Mouse (Mus musculus) spleen, postnatal 36 days (tissue): ENCODE results near the gene Cd44.

Experiments used
- DNase-seq, 2 experiments: peaks; one replicate each; pipeline ENCODE4 v3.0.0; 2022; ENCODE audit warnings: low spot score in 2 of 2, mixed read lengths in 1 of 2

The Cd44 gene

DNA sequence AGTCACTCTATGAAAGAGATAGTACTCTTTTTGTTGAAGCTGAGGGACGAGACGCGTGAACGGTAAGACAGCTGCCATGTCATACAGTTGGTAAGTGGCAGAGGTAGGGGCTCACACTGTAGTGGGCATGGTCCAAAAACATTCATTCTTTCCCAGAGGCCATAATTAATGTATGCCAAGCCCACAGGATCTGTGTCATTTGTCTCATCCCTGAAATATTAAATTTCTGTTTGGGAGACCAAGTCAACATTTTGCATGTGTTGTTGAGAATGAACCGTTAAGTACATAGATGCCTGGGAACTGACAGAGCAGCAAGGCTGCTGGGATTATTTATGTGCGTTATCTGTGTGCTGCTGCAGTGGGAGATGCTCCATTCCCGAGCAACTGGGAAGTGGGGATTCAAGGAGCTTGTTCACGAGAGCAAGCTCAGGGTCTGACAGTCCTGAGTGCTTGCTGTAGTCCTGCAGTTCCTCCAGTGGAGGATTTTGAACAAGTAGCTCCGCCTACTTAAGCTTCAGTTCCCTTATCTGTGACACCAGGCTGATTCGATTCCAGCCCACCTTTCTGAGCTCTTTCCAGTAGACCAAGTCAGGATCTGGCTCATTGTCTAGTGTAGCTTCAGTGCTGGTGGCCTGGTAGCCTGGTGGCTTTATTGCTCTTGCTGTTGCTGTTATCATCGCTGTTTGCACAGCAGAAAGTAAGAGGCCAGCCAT is 12.5 kb upstream of the Cd44 start:
- peak; percentile 38 to 42 for DNase-seq

DNA sequence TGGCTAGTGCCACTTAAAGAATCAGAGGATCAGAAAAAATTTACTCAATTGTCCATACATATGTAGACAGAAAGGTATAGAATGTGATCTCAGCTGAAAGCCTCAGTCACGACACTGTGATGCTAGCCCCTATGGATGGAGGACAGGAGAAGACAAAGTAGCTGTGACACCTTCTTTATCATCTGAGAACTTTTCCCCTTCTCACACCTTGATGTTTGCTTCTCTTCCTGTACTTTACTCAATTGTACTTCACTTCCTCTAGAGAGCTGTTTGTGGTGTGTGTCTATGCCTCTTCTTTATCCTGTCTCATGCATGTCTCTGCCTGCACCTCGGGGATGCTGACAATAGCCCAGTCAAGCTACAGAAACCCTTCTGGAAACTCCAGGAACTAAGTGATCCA is 11.5 kb upstream of the Cd44 start:
- no peak for DNase-seq

DNA sequence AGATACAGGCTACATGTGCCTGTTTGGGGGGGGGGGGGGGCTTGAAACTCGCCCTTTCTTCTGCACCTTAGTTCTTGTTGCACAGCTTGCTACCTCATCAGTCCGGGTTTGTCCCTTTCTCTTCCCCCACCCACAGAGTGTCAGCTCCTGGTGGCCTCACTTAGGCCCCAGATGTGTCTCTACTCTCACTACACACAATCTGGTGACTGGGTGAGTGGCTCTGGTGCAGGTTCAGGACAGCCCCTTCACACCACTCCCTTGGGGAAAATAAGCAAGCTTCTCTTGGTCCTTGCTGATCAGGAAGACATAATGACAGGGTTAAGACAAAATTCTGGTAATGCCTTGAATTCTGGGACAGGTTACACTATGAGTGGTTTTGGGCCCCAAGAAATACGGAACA is 11.0 kb upstream of the Cd44 start:
- peak in 1 of 2 experiments; percentile 20 for DNase-seq

DNA sequence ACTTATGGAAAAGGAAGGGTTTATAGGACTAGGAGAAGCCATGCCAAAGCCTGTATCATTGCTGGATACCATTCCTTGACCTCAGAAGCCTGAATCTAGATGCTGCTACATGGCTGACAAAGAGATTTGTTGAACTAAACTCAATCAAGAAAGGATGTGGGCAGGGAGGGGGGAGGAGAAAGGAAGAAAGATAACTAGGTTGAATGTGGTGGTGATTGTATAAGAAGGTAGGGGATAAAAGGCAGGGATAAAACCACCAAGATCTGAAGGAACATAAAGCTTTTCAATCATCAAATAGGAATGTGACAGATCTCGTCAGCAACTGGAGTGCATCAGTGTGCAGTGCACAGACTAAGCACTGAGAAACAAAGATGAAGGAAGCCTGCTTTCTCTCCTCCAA is 7.9 kb upstream of the Cd44 start:
- no peak for DNase-seq

DNA sequence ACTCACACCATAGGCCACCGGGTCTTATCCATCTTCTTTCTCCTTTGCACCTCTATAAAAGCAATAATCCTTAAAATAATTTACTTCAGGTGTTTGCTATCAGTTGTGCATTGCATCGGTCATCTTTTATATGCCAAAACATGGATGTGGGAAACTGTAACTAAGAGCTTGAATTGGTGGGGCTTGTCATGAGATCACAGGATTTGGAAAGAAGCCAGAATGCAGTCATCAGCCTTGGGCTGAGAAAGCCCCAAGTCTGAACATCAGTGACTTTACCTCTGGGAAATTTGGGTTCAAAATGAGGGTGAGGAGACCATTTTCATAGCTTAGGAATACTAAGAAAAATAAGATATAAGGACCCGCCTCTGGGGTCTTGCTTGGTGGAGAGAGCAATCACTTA is 4.1 kb upstream of the Cd44 start:
- DNase-seq, result no peak

DNA sequence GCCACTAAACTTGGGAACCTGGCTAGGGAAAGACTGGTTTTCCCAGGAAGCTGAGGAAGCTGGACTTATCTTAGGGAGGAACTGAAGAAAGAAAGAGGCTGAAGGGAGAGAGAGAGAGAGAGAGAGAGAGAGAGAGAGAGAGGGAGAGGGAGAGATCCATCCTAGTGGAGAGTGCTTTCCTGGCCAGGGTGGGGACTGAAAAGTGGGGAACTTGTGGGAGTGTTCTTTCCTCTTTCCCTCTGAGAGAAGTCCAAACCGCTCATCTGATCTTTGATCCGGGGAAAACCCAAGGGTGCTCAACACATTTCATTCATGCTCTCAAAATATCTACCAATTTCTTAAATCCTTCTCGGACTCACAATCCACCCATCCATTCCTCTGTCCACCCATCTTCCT is 361 bp upstream of the Cd44 start:
- no peak for DNase-seq

DNA sequence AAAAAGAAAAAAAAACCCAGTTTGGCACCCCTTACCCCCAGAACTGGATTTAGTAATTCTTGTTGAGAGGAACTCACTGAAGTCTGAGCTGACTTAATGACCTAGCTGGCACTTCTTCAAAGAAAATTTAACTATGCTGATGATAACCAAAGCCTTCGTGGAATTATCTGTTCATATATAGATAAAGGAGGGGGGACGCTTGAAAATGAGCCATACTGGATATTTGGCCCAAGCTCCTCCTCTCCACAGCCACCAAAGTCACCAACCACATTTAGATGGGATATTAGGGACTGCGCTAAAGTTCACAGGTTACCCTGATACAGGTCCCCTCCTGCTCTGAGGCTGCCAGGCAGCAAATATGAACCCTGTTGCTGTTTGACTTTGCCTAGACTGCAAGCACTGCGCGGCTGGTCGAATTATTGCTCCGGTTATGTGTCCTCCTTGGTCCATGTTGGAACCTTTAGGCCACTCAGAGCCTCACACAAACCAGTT is 1.2 kb downstream of the Cd44 start:
- no peak for DNase-seq

DNA sequence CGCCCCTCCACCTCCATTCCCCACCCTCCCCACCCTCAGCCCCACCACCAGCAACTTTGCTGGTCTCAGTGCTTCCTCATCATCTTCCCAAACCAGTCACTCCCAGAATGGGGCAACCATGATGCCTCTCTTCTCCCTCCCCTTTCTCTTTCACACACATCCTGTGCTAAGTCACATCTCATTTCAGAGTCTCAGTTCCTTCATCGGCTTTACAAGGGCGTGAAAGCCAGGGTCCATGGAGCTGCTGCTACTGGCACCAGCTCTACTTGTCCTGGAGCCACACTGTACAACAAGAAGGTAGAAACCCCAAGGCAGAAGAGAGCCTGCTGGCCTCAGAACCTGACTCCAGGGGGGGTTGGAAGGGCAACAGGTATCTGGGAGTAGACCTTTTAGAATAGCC is 2.2 kb downstream of the Cd44 start:
- DNase-seq, result peak; percentile 51 to 61

DNA sequence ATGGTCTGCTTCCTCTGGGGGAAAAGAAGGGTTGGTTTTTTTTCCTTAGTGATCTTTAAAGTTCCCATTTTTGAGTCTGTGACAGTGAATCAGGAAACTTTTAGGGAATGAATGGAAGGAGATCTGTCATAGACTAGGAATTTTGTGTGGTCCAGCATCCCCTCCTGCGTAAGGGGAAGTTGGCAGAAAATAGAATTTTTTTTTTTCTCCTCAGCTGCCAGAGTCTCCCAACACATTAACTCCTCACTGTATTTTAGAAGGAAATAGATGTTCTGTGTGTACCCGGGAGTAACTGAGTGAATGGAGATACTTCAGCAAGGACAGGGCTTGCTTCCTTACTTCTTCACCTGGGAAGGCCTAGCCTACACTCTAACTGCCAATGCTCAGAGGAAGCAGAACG is 2.9 kb downstream of the Cd44 start:
- no peak for DNase-seq

DNA sequence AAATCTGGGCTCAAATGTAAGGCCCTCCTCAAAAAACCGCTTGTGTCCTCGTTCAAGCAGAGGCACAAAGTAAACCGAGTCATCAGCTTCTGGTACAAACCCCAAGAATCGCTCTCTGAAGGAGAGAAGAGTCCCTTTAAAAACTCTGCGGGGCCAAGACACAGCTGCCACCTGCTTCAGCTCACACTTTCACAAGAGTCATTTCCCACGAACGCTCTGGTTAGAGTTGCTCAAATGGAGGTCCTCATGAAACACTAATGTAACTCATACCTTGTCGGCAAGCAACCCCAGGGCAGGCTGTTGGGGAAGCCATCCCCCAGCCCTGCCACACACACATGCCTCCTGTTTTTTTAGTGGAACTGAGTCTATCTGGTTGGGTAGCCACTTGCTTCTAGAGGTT is 5.3 kb downstream of the Cd44 start:
- no peak for DNase-seq

DNA sequence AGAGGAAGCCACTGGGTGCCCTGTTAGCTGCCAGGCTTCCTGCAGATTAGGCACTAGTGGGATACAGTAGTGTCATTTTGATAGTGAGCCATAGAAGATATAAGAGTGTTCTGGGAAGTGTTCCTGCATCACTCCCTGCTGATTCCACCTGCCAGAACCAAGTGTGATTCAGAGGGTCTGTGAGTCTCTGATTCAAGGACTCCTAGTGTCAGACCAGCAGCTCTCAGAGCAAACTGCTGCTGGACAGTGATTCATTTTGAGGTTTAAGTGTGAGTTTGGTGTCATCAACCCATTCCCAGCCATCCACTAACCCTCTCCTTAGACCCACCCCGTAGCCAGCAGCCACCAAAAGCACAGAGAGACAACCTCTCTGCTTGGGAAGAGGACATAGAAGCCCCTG is 6.3 kb downstream of the Cd44 start:
- no peak for DNase-seq

DNA sequence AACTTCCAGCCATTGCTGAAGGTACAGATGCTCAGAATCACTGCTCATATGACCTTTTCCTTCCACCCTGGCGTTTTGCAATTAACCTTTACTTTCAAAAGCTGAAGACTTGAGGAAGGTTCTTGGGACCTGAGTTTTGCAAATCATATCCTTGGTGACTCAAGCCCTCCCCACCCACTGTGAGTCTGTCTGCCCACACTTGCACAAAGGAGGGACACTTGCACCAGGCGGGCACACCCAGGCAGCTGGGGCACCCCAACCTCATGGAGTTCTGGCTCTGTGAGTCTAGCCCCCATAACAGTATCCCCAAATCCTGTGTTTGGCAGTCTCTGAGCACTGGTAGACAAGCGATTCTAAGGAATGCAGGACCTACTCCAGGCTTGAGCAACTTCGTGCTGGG is 6.7 kb downstream of the Cd44 start:
- DNase-seq, result no peak

DNA sequence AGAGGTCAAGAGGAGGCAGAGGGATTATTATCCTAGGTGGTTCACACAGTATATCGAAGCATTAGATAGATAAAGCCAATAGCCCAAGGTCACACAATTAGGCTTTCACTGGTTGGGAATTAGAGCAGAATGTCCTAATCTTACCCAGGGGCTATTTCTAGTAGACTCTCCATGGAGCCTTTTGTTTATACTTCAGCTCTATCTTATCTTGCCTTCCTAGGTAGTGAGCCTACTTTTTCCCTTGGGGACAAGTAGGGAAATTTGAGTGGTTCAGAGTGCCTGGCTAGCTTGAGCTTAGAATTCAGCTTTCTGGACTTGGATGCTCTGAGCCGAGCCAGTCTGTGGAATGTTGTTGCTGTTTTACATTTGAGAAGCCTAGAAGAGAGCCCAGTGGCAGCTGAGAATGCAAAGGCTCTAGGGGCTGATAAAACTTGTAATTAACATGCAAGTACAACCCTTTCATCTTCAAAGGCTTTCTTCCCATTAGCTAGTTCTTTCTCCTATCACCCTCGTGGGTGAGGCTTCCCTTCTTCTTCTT is 12.7 kb downstream of the Cd44 start:
- DNase-seq, result no peak

DNA sequence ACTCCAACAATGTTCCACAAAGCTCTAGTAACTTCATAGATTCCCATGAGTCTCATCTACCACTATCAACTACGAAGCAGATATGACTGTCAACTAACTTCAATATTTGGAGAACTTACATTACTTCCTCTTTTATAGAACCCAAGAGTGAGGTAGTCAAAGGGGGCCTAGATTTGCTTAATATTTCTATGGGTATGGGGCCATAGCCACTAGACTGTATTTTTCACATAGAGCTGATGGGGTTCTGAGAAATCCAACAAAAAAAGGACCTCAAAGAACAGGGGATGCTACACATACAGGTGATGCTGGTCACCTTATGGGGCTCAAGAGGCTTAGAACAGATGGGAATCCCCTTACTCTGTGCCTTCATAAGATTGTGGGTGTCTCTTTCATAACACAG is 14.3 kb downstream of the Cd44 start:
- DNase-seq, result no peak

DNA sequence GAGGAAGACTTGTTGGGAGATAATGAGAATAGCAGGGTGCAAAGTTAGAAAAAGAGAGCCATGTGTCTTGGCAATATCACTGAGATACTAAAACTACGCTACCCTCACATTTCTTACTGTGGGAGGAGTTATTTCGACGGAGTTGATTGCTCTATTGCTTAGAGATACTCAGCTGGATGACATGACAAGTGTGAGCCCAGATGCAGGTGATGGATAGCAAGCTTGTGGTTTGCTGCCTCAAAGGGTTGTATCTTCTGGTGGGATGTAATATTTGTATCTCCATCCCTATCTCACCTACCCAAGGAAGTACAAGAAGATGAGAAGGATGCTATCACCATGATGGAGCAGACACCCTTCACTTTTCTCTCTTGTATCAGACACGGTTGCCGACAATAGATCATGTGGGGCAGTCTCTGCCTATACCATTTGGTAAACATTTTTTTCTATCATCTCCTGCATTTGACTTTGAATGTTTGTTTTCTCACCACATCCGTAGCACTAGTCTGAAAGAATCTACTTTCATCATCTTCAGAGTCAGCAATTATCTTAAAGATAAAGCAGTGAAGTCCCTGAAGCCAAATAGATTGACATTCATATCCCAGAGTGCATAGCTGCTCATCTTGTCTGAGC is 15.0 kb downstream of the Cd44 start:
- no peak for DNase-seq

DNA sequence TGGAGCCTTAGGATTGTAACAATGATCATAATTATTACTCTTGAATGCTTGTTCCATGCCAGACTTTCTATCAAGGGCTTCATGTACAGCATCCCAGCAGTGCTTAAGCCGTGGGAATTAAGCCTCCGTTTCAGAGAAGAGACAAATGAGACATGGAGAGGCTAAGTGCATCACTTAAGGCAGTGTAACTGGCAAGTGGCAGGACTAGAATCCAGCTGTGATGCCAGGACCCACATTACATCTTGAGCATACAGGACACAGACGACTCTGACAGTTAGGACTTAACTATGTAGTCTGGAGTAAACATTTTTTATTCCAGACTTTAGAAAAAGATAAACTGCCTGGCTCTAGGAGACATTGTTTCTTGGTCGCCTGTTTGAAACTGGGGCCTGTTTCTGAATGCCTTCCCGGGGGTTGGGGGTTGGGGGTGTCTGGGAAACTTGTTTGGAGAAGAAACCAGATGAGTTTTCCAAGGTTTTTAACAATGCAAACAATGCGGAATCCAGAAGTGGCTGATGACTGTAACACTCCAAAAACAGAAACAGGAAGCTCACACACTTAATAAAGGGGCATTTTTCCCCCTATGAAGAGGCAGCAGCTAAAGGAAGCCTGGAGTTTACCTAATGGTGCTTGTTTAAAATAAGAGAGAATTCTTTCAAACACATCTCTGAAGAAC is 18.7 kb downstream of the Cd44 start:
- no peak for DNase-seq

DNA sequence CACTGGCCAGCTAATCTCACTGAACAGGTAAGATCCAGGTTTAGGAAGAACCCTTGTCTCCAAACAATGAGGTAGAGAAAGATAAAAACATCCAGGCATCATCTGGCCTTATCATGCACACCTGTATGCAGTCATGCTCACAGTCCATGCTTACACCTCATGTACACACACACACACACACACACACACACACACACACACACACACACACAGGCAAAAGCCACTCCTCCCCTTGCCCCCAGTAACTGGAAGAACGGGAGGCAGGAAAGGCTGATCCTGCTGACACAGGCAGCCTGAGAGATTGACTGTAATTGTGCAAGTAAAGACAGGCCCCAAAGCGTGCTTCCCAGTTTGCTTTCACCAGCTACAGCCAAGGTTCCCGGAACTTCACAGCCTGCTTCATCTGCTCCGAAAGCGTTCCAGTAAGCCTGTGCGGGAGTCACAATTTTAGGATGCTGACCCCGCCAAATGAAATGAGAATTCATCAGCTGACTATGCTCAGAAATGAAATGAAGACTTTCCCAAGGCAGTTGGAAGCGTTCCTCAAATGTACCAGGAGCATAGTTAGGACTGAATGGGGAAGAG is 19.4 kb downstream of the Cd44 start:
- DNase-seq, result no peak

DNA sequence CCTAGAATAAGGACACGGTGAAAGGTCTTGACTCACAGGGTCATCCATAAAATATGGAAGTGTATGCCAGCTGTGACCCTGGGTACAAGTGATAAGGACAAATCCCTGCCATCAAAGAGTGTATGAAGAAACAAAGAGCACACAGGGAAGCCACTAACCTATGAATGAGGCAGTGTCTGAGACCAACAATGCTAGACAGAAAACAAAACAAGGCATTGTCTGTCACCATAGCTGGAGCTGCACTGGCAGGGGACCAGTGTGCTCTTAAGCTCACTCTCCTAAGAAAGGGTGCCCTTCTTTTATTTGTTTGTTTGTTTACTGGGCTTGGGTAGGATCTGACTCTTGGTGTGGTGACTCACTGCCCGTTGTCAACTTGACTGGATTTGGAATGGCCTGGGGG is 23.0 kb downstream of the Cd44 start:
- DNase-seq, result no peak

DNA sequence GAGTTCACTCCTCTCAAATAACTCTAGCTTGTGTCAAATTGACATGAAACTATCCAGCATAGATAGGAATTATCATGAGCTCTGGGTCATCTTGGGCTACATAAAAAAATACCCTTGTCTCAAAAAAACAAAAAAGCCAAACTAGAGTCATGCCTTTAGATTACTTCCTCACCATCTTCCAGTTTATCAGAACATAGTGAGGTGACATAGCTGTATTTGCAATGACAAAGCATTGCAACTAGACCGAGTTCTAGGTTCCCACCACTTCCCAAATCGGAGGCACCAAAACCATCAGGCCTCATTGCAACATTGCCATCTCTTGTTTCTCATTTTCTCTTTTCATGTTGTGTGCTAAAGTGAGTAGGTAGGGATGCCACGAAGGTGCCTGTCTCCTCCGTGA is 24.0 kb downstream of the Cd44 start:
- no peak for DNase-seq

DNA sequence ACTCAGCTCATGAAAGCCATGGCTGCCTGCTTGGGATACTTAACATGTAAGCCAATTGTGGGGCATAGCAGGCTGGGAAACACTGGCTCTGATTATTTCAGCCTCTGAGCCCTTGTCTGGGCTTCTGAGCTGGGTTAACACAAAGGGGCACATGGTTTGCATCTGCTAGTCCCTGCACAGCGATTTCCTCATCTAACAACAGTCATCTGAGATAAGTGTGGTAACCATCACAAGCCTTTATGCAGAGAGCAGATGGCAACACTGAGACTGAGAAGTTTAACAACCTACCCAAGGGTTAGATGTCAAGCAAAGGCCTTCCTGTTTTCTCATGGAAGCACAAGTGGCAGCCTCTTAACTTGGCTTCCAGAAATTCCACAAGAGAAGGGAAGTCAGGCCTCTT is 25.3 kb downstream of the Cd44 start:
- no peak for DNase-seq

DNA sequence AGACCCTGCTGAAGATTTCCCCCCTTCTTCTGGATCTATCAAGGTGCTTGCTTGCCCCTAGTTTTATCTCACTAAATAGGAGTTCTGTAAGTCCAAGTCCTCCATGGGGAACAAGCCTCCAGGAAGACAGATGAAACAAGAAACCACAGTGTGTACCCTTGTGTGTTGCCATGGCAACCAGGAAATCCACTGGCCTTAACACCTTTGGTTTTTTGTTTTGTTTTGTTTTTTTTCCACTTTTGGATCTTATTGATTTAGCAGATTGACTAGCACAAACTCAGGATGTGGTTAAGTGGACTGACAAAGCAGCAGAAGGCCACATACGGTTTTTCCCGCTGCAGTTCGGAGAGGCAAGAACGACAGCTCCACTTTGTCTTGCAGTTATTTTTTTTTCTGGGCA is 27.6 kb downstream of the Cd44 start:
- peak; percentile 32 to 40 for DNase-seq

DNA sequence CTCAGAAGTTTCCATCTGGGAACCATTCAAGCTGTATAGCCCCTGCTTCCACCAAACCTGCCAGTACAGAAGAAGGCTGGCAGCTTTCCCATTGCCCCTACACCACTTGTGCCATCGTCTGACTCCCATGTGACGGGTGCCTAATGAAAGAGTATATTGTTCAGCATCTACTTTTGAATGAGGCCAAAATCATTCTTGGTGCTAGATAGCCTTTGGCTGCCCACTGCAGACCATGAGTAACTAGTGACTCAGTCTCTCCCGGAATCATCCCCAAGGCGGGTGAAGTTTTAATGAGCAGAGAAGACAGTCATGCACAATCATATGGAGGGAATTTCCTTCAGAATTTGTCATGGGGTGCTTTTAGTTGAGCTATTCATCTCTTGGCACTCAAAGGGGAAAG is 28.3 kb downstream of the Cd44 start:
- no peak for DNase-seq

DNA sequence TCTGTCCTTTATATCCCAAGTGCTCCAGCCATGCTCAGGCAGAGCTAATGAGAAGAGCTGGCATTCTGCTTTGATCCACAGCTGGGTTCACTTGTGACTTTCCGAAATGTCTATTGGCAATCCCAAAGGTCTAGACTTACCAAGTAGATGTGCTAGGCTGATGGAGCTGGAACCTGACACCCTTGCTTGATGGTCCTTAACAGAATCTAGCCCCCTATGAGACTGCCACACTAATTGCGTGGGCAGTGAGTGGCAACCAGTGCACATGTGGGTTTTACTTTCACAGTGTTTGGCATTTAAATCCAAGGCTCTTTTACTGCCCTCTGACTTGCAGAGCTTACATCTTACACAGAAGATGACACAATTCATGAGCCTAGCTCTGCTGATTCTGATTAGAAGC is 29.0 kb downstream of the Cd44 start:
- DNase-seq, result no peak
